Mouse (Mus musculus) embryonic fibroblast, embryonic 13.5 days (primary cell): ENCODE measurements at regions not wholly inside any gene's neighbourhood (a gene's known extent, or its start where the extent isn't known, plus 50 kb on each side); places are given as distances from the start of the nearest gene placed in this dataset.

Experiments
- CTCF ChIP-seq: IDR thresholded peaks from 2 replicates; pipeline ENCODE4 v1.5.1; 2011; ENCODE audit warnings: mild to moderate bottlenecking, control low read depth, low read length, moderate library complexity, borderline replicate concordance; ENCODE audit not compliant: insufficient read depth
- POLR2A ChIP-seq: IDR thresholded peaks from 2 replicates; pipeline ENCODE4 v1.6.1; 2011; ENCODE audit warnings: low read depth, mild to moderate bottlenecking, control low read depth, low read length, moderate library complexity

GRCm38 (mm10) chr15:56479682-56480081 is 997.7 kb downstream of the Slc22a22 start:
- no peak for TF ChIP-seq POLR2A
- no peak for TF ChIP-seq CTCF
